Mouse (Mus musculus): ENCODE measurements around the gene Faap20.

Gene Faap20

GRCm38 (mm10) chr4:155223594-155224528 is 25.7 kb upstream of the Faap20 start:
- Histone ChIP-seq H3K27me3 (ENCODE audit: insufficient read depth, low read length) (peaks cover 56% of the 10 kb centered on the region), H3K36me3 (ENCODE audit: insufficient read depth, low read length) (peaks cover 28% of the 10 kb centered on the region), H3K4me1 (replicated peaks; ENCODE audit: low read depth, low read length) (peaks cover 34% of the 10 kb centered on the region), H3K4me3 (replicated peaks; ENCODE audit: low read length) (peak overlapping the region; percentile 81), H3K9me3 (ENCODE audit: low read length) (no peaks in the 10 kb centered on the region)
- TF ChIP-seq POU5F1 (IDR thresholded peaks at IDR 0.05; ENCODE audit: borderline replicate concordance, low read length) (no peak), CTCF (conservative IDR thresholded peaks at IDR 0.05; ENCODE audit: low read length) (no peak; the same call in 1 of the 2 replicates), NANOG (IDR thresholded peaks at IDR 0.05; ENCODE audit: borderline replicate concordance, low read length) (no peak)

- Histone ChIP-seq H3K27me3 (ENCODE audit: insufficient read depth, low read length) (peaks cover 52% of the 10 kb centered on the region), H3K9me3 (ENCODE audit: low read length) (no peaks in the 10 kb centered on the region), H3K4me1 (replicated peaks; ENCODE audit: low read depth, low read length) (peaks cover 14% of the 10 kb centered on the region), H3K36me3 (ENCODE audit: insufficient read depth, low read length) (peaks cover 8% of the 10 kb centered on the region), H3K4me3 (replicated peaks; ENCODE audit: low read length) (no peak overlapping the region)
- TF ChIP-seq NANOG (IDR thresholded peaks at IDR 0.05; ENCODE audit: borderline replicate concordance, low read length) (no peak), CTCF (conservative IDR thresholded peaks at IDR 0.05; ENCODE audit: low read length) (no peak), POU5F1 (IDR thresholded peaks at IDR 0.05; ENCODE audit: borderline replicate concordance, low read length) (no peak)
These were observed 23.7 kb upstream of the Faap20 start for GRCm38 (mm10) chr4:155225918-155226317.

GRCm38 (mm10) chr4:155227986-155228385 is 21.6 kb upstream of the Faap20 start:
- TF ChIP-seq CTCF (conservative IDR thresholded peaks at IDR 0.05; ENCODE audit: low read length) (no peak), POU5F1 (IDR thresholded peaks at IDR 0.05; ENCODE audit: borderline replicate concordance, low read length) (no peak), NANOG (IDR thresholded peaks at IDR 0.05; ENCODE audit: borderline replicate concordance, low read length) (no peak)
- no peaks in the 10 kb centered on the region for H3K9me3 ChIP-seq (ENCODE audit: low read length)
- no peaks in the 10 kb centered on the region for H3K36me3 ChIP-seq (ENCODE audit: insufficient read depth, low read length)
- H3K4me1 ChIP-seq (replicated peaks; ENCODE audit: low read depth, low read length) = peaks cover 7% of the 10 kb centered on the region
- no peak overlapping the region for H3K4me3 ChIP-seq (replicated peaks; ENCODE audit: low read length)
- peaks cover 41% of the 10 kb centered on the region for H3K27me3 ChIP-seq (ENCODE audit: insufficient read depth, low read length)

- Histone ChIP-seq H3K27me3 (ENCODE audit: insufficient read depth, low read length) (peaks cover 41% of the 10 kb centered on the region), H3K9me3 (ENCODE audit: low read length) (no peaks in the 10 kb centered on the region), H3K4me1 (replicated peaks; ENCODE audit: low read depth, low read length) (peaks cover 10% of the 10 kb centered on the region), H3K4me3 (replicated peaks; ENCODE audit: low read length) (no peak overlapping the region), H3K36me3 (ENCODE audit: insufficient read depth, low read length) (no peaks in the 10 kb centered on the region)
- TF ChIP-seq NANOG (IDR thresholded peaks at IDR 0.05; ENCODE audit: borderline replicate concordance, low read length) (no peak), CTCF (conservative IDR thresholded peaks at IDR 0.05; ENCODE audit: low read length) (no peak), POU5F1 (IDR thresholded peaks at IDR 0.05; ENCODE audit: borderline replicate concordance, low read length) (no peak)
These were observed 21.1 kb upstream of the Faap20 start for GRCm38 (mm10) chr4:155228461-155228860.

- no peak for TF ChIP-seq POU5F1 (IDR thresholded peaks at IDR 0.05; ENCODE audit: borderline replicate concordance, low read length)
- TF ChIP-seq CTCF (conservative IDR thresholded peaks at IDR 0.05; ENCODE audit: low read length) = no peak
- TF ChIP-seq NANOG (IDR thresholded peaks at IDR 0.05; ENCODE audit: borderline replicate concordance, low read length) = no peak
- Histone ChIP-seq H3K36me3 (ENCODE audit: insufficient read depth, low read length) (no peaks in the 10 kb centered on the region), H3K9me3 (ENCODE audit: low read length) (no peaks in the 10 kb centered on the region), H3K4me1 (replicated peaks; ENCODE audit: low read depth, low read length) (peaks cover 31% of the 10 kb centered on the region), H3K4me3 (replicated peaks; ENCODE audit: low read length) (no peak overlapping the region), H3K27me3 (ENCODE audit: insufficient read depth, low read length) (peaks cover 13% of the 10 kb centered on the region)
These were observed 15.7 kb upstream of the Faap20 start for GRCm38 (mm10) chr4:155233878-155234277.

- peaks cover 34% of the 10 kb centered on the region for H3K4me1 ChIP-seq (replicated peaks; ENCODE audit: low read depth, low read length)
- peak overlapping the region; percentile 82 for H3K4me3 ChIP-seq (replicated peaks; ENCODE audit: low read length)
- H3K27me3 ChIP-seq (ENCODE audit: insufficient read depth, low read length) = peaks cover 13% of the 10 kb centered on the region
- H3K36me3 ChIP-seq (ENCODE audit: insufficient read depth, low read length) = no peaks in the 10 kb centered on the region
- H3K9me3 ChIP-seq (ENCODE audit: low read length) = no peaks in the 10 kb centered on the region
- TF ChIP-seq CTCF (conservative IDR thresholded peaks at IDR 0.05; ENCODE audit: low read length) (no peak), NANOG (IDR thresholded peaks at IDR 0.05; ENCODE audit: borderline replicate concordance, low read length) (no peak), POU5F1 (IDR thresholded peaks at IDR 0.05; ENCODE audit: borderline replicate concordance, low read length) (no peak)
These were observed 15.0 kb upstream of the Faap20 start for GRCm38 (mm10) chr4:155234371-155235310.

DNA sequence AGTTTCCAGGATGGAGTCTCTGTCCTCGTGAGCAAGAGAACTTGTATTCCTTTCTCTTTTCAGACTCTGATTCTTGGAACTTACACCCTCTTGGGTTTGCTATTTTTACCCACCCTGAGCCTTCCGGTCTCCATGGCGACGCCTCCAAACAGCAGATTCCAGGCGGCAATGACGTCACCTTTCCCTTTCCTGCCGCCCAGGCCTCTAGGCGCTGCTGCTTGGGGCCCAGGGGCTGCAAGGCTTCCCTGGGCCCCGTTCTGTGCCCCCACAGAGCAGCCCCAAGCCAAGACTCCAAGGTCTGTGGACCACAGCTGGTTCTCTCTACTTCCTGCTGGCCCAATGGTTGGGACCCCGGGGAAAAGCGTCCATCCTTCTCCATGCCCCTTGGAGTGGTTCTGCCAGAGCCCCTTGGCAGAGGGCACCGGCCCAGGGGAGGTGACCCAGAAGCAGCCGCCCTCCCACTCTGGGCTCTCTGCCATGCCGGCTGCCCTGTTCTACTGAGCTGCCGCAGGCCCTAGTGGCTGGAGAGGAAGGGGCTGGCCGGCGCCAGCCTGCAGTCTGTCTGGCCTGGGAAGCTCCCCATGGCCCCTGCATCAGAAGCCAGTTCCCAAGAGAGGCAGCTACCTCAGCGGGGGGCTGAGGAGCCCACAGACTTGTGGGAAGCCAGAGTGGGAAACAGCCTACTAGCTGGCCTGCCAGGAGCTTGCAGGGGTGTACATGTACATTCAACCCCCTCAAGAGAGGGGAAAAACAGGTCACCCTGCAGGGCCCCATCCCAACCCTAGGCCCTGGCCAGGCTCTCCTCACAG is 14.1 kb upstream of the Faap20 start:
- Histone ChIP-seq H3K36me3 (ENCODE audit: insufficient read depth, low read length) (no peaks in the 10 kb centered on the region), H3K4me3 (replicated peaks; ENCODE audit: low read length) (peak overlapping the region; percentile 82), H3K9me3 (ENCODE audit: low read length) (no peaks in the 10 kb centered on the region), H3K4me1 (replicated peaks; ENCODE audit: low read depth, low read length) (peaks cover 34% of the 10 kb centered on the region), H3K27me3 (ENCODE audit: insufficient read depth, low read length) (peaks cover 13% of the 10 kb centered on the region)
- TF ChIP-seq POU5F1 (IDR thresholded peaks at IDR 0.05; ENCODE audit: borderline replicate concordance, low read length) = no peak
- TF ChIP-seq NANOG (IDR thresholded peaks at IDR 0.05; ENCODE audit: borderline replicate concordance, low read length) = no peak
- no peak for TF ChIP-seq CTCF (conservative IDR thresholded peaks at IDR 0.05; ENCODE audit: low read length)

Data from E14TG2a.4 (cell line).